Mouse (Mus musculus) intestine, embryonic 14.5 days (tissue): ENCODE measurements around the gene Dnajc16. TPM values are rescaled to one million over a fixed set of nuclear protein-coding genes. Genes with fewer than 3 reads are reported as not detected.

ENCODE experiments used
- ATAC-seq: fragments of 200-750 bp; cut with Nextera tagmentation; replicated peaks from 2 replicates; pipeline ENCODE4 v1.8.0; 2017; ENCODE audit warnings: low read depth, moderate number of reproducible peaks, moderate TSS enrichment, moderate library complexity; ENCODE audit not compliant: low FRiP score, low TSS enrichment
- DNase-seq: peaks from one replicate; pipeline ENCODE4 v3.0.0-alpha.2; 2018; ENCODE audit warnings: low spot score
- H3K27ac ChIP-seq: fragments of 300-500 bp; sonication (generic); 2 replicates; pipeline ENCODE4 v1.5.1; 2014; ENCODE audit warnings: low read depth, mild to moderate bottlenecking, control low read depth
- H3K27me3 ChIP-seq: fragments of 300-500 bp; sonication (generic); replicated peaks from 2 replicates; pipeline ENCODE4 v1.6.1; 2014; ENCODE audit warnings: low read length, control low read depth; ENCODE audit not compliant: control insufficient read depth, insufficient read depth
- H3K36me3 ChIP-seq: fragments of 300-500 bp; sonication (generic); 2 replicates; pipeline ENCODE4 v1.6.1; 2014; ENCODE audit warnings: low read length, control low read depth; ENCODE audit not compliant: control insufficient read depth, insufficient read depth
- H3K4me1 ChIP-seq: fragments of 300-500 bp; sonication (generic); replicated peaks from 2 replicates; pipeline ENCODE4 v1.6.1; 2014; ENCODE audit warnings: low read length, control low read depth, mixed read lengths; ENCODE audit not compliant: control insufficient read depth, insufficient read depth
- H3K4me2 ChIP-seq: fragments of 300-500 bp; sonication (generic); 2 replicates; pipeline ENCODE4 v1.6.1; 2014; ENCODE audit warnings: low read length
- H3K4me3 ChIP-seq: fragments of 300-500 bp; sonication (generic); 2 replicates; pipeline ENCODE4 v1.5.1; 2014; ENCODE audit warnings: low read depth, low read length, control low read depth, mixed read lengths
- H3K9ac ChIP-seq: fragments of 300-500 bp; sonication (generic); 2 replicates; pipeline ENCODE4 v1.6.1; 2014; ENCODE audit warnings: mild to moderate bottlenecking, low read length
- H3K9me3 ChIP-seq: fragments of 300-500 bp; sonication (generic); 2 replicates; pipeline ENCODE4 v1.6.1; 2016; ENCODE audit warnings: low read length, control low read depth; ENCODE audit not compliant: control insufficient read depth
- WGBS: fragments of 180-500 bp; shearing (Covaris S2); extraction: QIAGEN DNeasy Blood & Tissue Kit; methylation state at CpG from one replicate; pipeline ENCODE4 v1.1.7; 2014; 5-methylcytosine and 5-hydroxymethylcytosine counted together
- polyA plus RNA-seq: library from polyadenylated mRNA; unstranded; fragments of >200 nt; fragmentation: Nextera tagmentation; extraction: Ambion mirVana; gene quantifications from 2 replicates; pipeline ENCODE4 v1.2.1, GENCODE M21; 2014

The Dnajc16 gene
- polyA plus RNA-seq, 1 experiment from 2014 or later: 4.4 TPM

GRCm38 (mm10) chr4:141822089-141822488 lies 31.4 kb upstream of the Dnajc16 start:
- H3K9me3 ChIP-seq: no peaks in the 10 kb centered on the region
- H3K27ac ChIP-seq: no peak overlapping the region
- no peak overlapping the region for H3K9ac ChIP-seq
- H3K4me3 ChIP-seq: no peak overlapping the region
- H3K4me1 ChIP-seq: no peaks in the 10 kb centered on the region
- no peak for ATAC-seq
- no peak for DNase-seq
- WGBS: 77% methylated on average over 10 of the region's 10 CpGs
- no peaks in the 10 kb centered on the region for H3K36me3 ChIP-seq
- H3K27me3 ChIP-seq: no peaks in the 10 kb centered on the region
- H3K4me2 ChIP-seq: no peak overlapping the region

DNA sequence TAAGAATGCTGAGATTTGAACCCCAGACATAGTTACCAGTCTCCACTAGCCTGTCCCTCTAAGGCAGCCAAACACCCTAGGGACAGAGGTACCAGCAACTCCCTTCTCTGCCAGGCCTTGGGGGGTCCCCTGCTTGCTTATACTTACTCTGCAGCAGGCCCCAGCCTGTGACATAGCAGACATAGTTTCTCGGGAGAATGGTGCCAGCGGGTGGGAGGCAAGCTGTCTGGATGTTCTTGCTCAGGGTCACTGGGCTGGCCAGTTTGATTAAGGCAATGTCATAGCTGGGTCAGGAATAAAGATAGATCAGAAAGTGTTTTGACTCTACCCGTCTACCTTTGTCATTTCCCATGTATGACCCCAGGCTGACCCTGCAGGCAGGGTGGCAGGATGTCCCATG lies 30.4 kb upstream of the Dnajc16 start:
- DNase-seq (no peak), ATAC-seq (no peak)
- Histone ChIP-seq H3K9ac (no peak overlapping the region), H3K36me3 (no peaks in the 10 kb centered on the region), H3K4me1 (no peaks in the 10 kb centered on the region), H3K27me3 (no peaks in the 10 kb centered on the region), H3K27ac (no peak overlapping the region), H3K9me3 (no peaks in the 10 kb centered on the region), H3K4me3 (no peak overlapping the region), H3K4me2 (no peak overlapping the region)
- 62% methylated on average over 3 of the region's 3 CpGs for WGBS

DNA sequence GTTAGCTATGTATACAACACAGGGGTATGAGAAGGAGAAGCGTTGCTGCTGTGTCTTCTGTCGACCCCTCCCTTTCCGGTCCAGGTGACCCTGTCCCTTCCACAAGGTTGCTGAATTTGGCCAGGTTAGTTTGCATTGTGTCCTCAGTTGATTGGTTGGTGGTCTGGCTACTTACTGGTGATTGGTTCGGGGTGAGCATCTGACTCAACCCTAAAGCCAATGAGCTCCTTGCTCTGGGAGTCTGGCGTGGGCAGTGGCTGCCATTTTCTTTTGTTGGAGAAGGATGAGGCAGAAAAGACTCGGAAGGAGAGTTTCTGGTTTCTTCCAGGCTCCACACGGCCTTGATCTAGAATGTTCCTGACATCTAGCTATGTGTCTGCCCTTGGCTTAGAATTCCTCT lies 28.6 kb upstream of the Dnajc16 start:
- Histone ChIP-seq H3K4me1 (no peaks in the 10 kb centered on the region), H3K36me3 (peaks cover 13% of the 10 kb centered on the region; the same call in 1 of the 2 replicates), H3K27ac (no peak overlapping the region), H3K4me3 (no peak overlapping the region), H3K27me3 (no peaks in the 10 kb centered on the region), H3K9ac (no peak overlapping the region), H3K4me2 (no peak overlapping the region), H3K9me3 (no peaks in the 10 kb centered on the region)
- ATAC-seq (no peak), DNase-seq (no peak)
- WGBS: 92% methylated on average over 7 of the region's 7 CpGs

GRCm38 (mm10) chr4:141818861-141819260 lies 28.1 kb upstream of the Dnajc16 start:
- Histone ChIP-seq H3K36me3 (peaks cover 18% of the 10 kb centered on the region; the same call in 1 of the 2 replicates), H3K4me3 (no peak overlapping the region), H3K4me2 (no peak overlapping the region), H3K27ac (no peak overlapping the region), H3K4me1 (no peaks in the 10 kb centered on the region), H3K9ac (no peak overlapping the region), H3K9me3 (no peaks in the 10 kb centered on the region), H3K27me3 (no peaks in the 10 kb centered on the region)
- ATAC-seq (no peak), DNase-seq (no peak)
- 84% methylated on average over 13 of the region's 13 CpGs for WGBS

DNA sequence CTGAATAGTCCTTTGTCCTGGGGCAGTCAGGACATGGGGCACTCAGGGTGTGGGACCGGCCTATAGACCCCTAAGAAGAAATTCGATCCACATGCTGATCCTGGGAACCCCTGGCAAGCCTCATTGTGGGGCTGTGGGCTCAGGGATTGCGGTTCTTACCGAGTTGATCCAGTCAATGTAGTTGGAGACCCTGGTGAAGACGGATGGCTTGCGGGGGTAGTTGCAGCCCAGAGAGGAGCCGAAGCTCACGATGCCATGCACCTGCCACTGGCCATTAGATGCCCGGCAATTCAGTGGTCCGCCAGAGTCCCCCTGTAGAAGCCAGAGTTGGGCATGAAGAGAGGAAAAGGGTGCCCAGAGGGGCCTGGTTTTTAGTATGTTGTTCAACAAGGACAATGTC lies 27.0 kb upstream of the Dnajc16 start:
- no peak for DNase-seq
- Histone ChIP-seq H3K9ac (no peak overlapping the region), H3K4me1 (no peaks in the 10 kb centered on the region), H3K4me3 (no peak overlapping the region), H3K4me2 (no peak overlapping the region), H3K9me3 (no peaks in the 10 kb centered on the region), H3K36me3 (peaks cover 26% of the 10 kb centered on the region), H3K27me3 (no peaks in the 10 kb centered on the region), H3K27ac (no peak overlapping the region)
- ATAC-seq: no peak
- 82% methylated on average over 10 of the region's 10 CpGs for WGBS

DNA sequence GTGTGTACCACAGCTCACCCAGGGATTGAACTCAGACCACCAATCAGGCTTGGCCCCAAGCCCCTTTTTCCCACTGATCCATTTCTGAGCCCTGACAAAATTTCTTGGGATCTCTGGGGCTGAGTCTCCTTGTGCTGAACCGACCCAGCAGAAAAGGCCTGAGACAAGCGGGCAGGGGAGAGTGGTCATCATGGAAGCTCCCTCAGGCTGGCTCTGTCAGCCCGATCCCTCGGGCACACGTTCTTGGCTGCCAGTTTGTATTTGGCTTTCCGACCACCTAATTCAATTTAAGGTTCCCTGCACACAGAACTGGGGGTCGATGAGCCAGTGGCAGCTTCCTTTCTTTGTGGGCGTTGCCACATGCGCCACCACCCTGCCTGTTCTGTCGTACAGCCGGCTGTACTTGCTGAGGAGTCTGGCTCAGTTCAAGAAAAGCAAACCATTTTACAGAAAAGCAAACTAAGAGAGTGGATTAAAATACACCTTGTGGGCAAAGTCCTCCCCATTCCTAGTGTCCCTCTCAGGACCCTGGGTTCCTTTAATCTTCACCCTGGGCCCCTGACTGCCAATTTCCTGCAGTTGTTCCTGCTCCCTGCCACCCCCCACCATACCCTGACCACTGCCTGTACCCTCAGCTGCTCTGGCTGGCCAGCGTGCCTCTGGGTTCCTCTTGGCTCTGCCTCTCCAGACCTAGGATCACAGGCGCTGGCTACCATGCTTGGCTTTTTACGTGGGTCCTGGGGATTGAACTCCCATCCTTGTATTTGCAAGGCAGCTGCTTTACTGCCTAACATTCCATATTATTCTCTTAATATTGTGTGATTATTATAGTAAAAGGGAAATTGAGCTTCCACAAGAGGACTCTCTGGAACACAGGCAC lies 26.3 kb upstream of the Dnajc16 start:
- Histone ChIP-seq H3K9me3 (no peaks in the 10 kb centered on the region), H3K4me2 (no peak overlapping the region), H3K9ac (no peak overlapping the region), H3K27me3 (no peaks in the 10 kb centered on the region), H3K36me3 (peaks cover 33% of the 10 kb centered on the region), H3K27ac (no peak overlapping the region), H3K4me1 (no peaks in the 10 kb centered on the region), H3K4me3 (no peak overlapping the region)
- WGBS: 74% methylated on average over 14 of the region's 14 CpGs
- ATAC-seq (no peak), DNase-seq (no peak)

DNA sequence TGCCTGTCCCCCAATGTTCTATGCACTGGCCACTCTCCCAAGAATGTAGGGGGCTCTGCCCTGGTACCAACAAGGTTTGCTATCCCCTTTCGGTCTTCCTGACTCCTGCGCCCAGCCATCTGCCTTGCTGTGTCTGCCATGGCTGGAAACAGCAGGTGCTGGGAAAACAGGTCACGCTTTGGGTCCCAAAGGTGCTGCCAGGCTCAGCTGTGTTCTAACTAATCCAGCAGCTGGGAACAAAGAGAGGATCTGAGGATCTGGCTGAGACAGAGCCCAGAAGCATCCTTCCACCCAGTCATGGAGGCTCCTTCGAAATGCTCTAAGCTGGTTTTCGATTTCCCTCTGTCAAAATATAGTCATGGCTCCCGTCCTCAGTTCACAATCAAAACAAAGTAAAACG lies 25.5 kb upstream of the Dnajc16 start:
- no peak for ATAC-seq
- Histone ChIP-seq H3K4me1 (no peaks in the 10 kb centered on the region), H3K27me3 (no peaks in the 10 kb centered on the region), H3K4me3 (no peak overlapping the region), H3K9ac (no peak overlapping the region), H3K4me2 (no peak overlapping the region), H3K9me3 (no peaks in the 10 kb centered on the region), H3K36me3 (peaks cover 40% of the 10 kb centered on the region), H3K27ac (no peak overlapping the region)
- WGBS: 86% methylated on average over 7 of the region's 7 CpGs
- DNase-seq: no peak

DNA sequence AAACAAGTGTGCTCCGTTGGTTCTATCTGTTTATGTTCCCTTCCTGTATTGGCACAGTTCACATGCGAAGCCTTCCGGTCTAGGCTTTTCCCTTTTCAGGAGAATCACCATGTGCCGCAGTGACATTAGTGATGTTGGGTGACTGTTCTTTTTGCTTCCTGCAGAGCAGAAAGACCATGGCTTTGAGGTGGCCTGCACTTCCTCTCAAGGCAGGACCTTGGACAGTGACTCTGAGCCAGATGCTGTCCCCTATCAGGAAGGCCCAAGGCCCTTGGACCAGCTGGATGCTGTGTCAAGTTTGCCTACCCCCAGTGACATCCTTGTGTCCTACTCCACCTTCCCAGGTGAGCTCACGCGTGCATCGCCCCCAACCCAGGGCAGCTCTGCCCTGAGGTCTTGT lies 20.6 kb upstream of the Dnajc16 start:
- 96% methylated on average over 7 of the region's 7 CpGs for WGBS
- Histone ChIP-seq H3K4me3 (no peak overlapping the region), H3K36me3 (peaks cover 89% of the 10 kb centered on the region), H3K4me1 (no peaks in the 10 kb centered on the region), H3K27me3 (no peaks in the 10 kb centered on the region), H3K9me3 (no peaks in the 10 kb centered on the region), H3K27ac (no peak overlapping the region), H3K4me2 (no peak overlapping the region), H3K9ac (no peak overlapping the region)
- no peak for DNase-seq
- no peak for ATAC-seq

GRCm38 (mm10) chr4:141810975-141811374 lies 20.2 kb upstream of the Dnajc16 start:
- Histone ChIP-seq H3K9ac (no peak overlapping the region), H3K9me3 (no peaks in the 10 kb centered on the region), H3K36me3 (peaks cover 93% of the 10 kb centered on the region), H3K27me3 (no peaks in the 10 kb centered on the region), H3K4me2 (no peak overlapping the region), H3K27ac (no peak overlapping the region), H3K4me1 (no peaks in the 10 kb centered on the region), H3K4me3 (no peak overlapping the region)
- 100% methylated on average over 2 of the region's 2 CpGs for WGBS
- no peak for ATAC-seq
- DNase-seq: no peak
